Mouse (Mus musculus): ENCODE measurements around the gene Emc7.

- no peak for TF ChIP-seq MYOG (IDR thresholded peaks at IDR 0.05; ENCODE audit: control insufficient read depth, extremely low read depth, insufficient read length)
- no peak for TF ChIP-seq CTCF (IDR thresholded peaks at IDR 0.05; ENCODE audit: control insufficient read depth, insufficient read depth, insufficient read length)
- no peak for TF ChIP-seq USF1 (IDR thresholded peaks at IDR 0.05; ENCODE audit: low read depth)
Observed at GRCm38 (mm10) chr2:112483334-112483651, 28.5 kb downstream of the Emc7 start.
